Mouse (Mus musculus): ENCODE measurements around the gene 2310046K23Rik. TPM values are rescaled to one million over a fixed set of nuclear protein-coding genes. Genes with fewer than 3 reads are reported as not detected.
"Not testable (repeated sequence)": the region's sequence is repeated elsewhere in the genome, so short reads cannot be mapped to it uniquely, and the experiment has no call there.

The 2310046K23Rik gene
- not detected in 2 replicates for total RNA-seq (2014; fragmentation: Nextera tagmentation)
- total RNA-seq (2017): not detected in 2 replicates

- no peak; the same call in 1 of the 2 replicates for ATAC-seq (replicated peaks; ENCODE audit: low FRiP score, low TSS enrichment, poor library complexity, severe bottlenecking)
Observed at GRCm38 (mm10) chr3:92534411-92534810, at the start of gene 2310046K23Rik. 2310046K23Rik (minus strand) TSS chr3:92534511.

GRCm38 (mm10) chr3:92583164-92583826 lies 49.0 kb upstream of the 2310046K23Rik start:
- ATAC-seq (replicated peaks; ENCODE audit: low FRiP score, low TSS enrichment, poor library complexity, severe bottlenecking): no peak

- ATAC-seq (replicated peaks; ENCODE audit: low FRiP score, low TSS enrichment, poor library complexity, severe bottlenecking): no peak
Observed at GRCm38 (mm10) chr3:92579508-92579907, 45.2 kb upstream of the 2310046K23Rik start.

- no peak for ATAC-seq (replicated peaks; ENCODE audit: low FRiP score, low TSS enrichment, poor library complexity, severe bottlenecking)
Observed at GRCm38 (mm10) chr3:92578652-92579413, 44.5 kb upstream of the 2310046K23Rik start.

- ATAC-seq (replicated peaks; ENCODE audit: low FRiP score, low TSS enrichment, poor library complexity, severe bottlenecking): no peak
Observed at GRCm38 (mm10) chr3:92573449-92574041, 39.2 kb upstream of the 2310046K23Rik start, which contains the start of gene Ivl. Ivl (minus strand) TSS chr3:92573735.

- no peak for ATAC-seq (replicated peaks; ENCODE audit: low FRiP score, low TSS enrichment, poor library complexity, severe bottlenecking)
Observed at GRCm38 (mm10) chr3:92572514-92573155, 38.3 kb upstream of the 2310046K23Rik start.

GRCm38 (mm10) chr3:92568752-92569151 lies 34.4 kb upstream of the 2310046K23Rik start:
- no peak for ATAC-seq (replicated peaks; ENCODE audit: low FRiP score, low TSS enrichment, poor library complexity, severe bottlenecking)

- no peak for ATAC-seq (replicated peaks; ENCODE audit: low FRiP score, low TSS enrichment, poor library complexity, severe bottlenecking)
Observed at GRCm38 (mm10) chr3:92565418-92565817, 31.1 kb upstream of the 2310046K23Rik start.

GRCm38 (mm10) chr3:92512325-92512724 lies 22.0 kb downstream of the 2310046K23Rik start:
- ATAC-seq (replicated peaks; ENCODE audit: low FRiP score, low TSS enrichment, poor library complexity, severe bottlenecking): no peak

GRCm38 (mm10) chr3:92510786-92511185 lies 23.5 kb downstream of the 2310046K23Rik start:
- ATAC-seq (replicated peaks; ENCODE audit: low FRiP score, low TSS enrichment, poor library complexity, severe bottlenecking): no peak

GRCm38 (mm10) chr3:92508185-92508584 lies 26.1 kb downstream of the 2310046K23Rik start:
- no peak for ATAC-seq (replicated peaks; ENCODE audit: low FRiP score, low TSS enrichment, poor library complexity, severe bottlenecking)

- no peak for ATAC-seq (replicated peaks; ENCODE audit: low FRiP score, low TSS enrichment, poor library complexity, severe bottlenecking)
Observed at GRCm38 (mm10) chr3:92503528-92503927, 30.8 kb downstream of the 2310046K23Rik start.

GRCm38 (mm10) chr3:92500393-92500792 lies 33.9 kb downstream of the 2310046K23Rik start, which contains the start of gene Sprr4:
Sprr4 (minus strand) TSS chr3:92500493.
- no peak for ATAC-seq (replicated peaks; ENCODE audit: low FRiP score, low TSS enrichment, poor library complexity, severe bottlenecking)

- not testable (repeated sequence) for ATAC-seq (replicated peaks; ENCODE audit: low FRiP score, low TSS enrichment, poor library complexity, severe bottlenecking)
Observed at GRCm38 (mm10) chr3:92490262-92490661, 44.0 kb downstream of the 2310046K23Rik start.

- ATAC-seq (replicated peaks; ENCODE audit: low FRiP score, low TSS enrichment, poor library complexity, severe bottlenecking): no peak
Observed at GRCm38 (mm10) chr3:92486307-92486706, 48.0 kb downstream of the 2310046K23Rik start.

GRCm38 (mm10) chr3:92485863-92486262 lies 48.4 kb downstream of the 2310046K23Rik start, which contains the start of gene Sprr1a:
Sprr1a (minus strand) TSS chr3:92485895.
- ATAC-seq (replicated peaks; ENCODE audit: low FRiP score, low TSS enrichment, poor library complexity, severe bottlenecking): no peak

Data from megakaryocyte-erythroid progenitor cell, adult 5-6 weeks (primary cell).